Mouse (Mus musculus) cerebellum, postnatal 25 days (tissue): ENCODE measurements around the gene Tmcc1.
A peak's percentile ranks its signal among the peaks of the same experiment; 100 is the strongest.

Experiments used
- DNase-seq, 2 experiments: peaks; one replicate each; pipeline ENCODE4 v3.0.0; 2021; ENCODE audit warnings: mixed read lengths in 2 of 2

Gene Tmcc1

DNA sequence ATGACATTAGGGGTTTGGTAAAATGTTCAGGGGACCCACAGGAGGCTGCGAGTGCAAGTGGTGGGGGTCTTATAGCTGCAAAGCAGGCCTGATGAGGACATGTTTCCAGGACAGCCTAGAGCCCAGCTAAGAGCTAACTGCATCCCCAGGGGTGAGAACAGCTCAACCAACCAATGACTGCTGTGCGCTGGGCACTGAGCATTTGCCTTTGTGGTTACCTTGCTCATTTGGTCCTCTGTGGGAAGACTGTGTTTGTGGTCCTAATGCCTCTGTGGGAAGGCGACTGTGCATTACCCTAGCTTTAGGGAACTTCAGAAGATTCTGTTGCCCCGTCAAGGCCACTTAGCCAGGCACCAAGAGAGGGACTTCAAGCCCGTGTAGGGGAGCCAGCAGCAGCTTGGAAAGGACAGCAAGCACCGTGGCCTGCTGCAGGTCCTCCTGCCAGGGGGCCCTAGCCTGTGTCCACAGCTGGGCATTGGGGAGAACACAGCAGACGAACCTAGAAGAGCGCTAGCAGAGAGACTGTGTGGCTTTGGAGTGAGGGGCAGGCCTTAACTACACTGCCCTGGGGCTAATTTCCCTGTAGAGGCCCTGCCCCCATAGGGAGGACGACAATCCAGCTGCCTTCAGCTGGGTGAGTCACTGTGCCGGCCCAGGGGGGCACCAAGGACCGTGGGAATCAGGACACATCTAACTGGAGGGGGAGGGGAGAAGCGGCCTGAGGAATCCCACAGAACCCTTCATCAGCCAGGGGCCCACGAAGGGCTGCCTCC, 202.0 kb downstream of the Tmcc1 start:
- DNase-seq: no peak

GRCm38 (mm10) chr6:115990479-115990878, 202.8 kb downstream of the Tmcc1 start:
- no peak for DNase-seq

GRCm38 (mm10) chr6:115990056-115990455, 203.2 kb downstream of the Tmcc1 start:
- no peak for DNase-seq

GRCm38 (mm10) chr6:115989607-115990006, 203.7 kb downstream of the Tmcc1 start:
- DNase-seq: no peak

GRCm38 (mm10) chr6:115989032-115989431, 204.3 kb downstream of the Tmcc1 start:
- DNase-seq: no peak

GRCm38 (mm10) chr6:115987096-115987747, 206.1 kb downstream of the Tmcc1 start:
- DNase-seq: peak; percentile 45 to 57

DNA sequence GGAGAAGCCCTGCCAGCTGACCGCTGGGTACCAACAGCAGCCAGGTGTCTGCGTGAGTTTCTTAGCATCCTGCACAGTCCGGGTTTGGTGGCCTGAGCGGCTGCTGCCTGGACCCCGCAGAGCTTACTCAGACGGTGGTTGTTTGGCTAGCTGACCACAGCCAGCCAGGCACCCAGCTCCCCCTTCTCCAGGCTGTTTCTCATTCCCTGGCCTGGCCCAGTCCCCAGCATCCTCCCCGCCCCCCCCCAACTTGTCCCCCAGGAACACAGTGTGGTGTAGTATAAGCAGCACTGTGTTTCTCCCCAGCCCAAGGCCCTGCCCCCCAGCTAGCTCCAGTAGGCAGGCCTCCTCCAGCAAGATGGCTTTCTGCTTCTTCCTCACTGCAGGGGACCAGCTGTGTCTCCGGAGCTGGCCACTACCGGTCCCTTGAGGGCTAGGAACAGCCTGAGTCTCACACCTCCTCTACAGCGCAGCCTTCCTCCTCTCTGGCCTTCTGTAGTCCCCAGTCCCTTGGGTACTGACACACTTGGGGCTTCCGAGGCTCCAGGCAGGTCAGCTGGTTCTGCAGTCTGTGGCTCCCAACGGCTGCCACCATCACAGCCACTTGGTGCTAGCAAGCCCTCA, 206.7 kb downstream of the Tmcc1 start:
- DNase-seq: no peak

GRCm38 (mm10) chr6:115985622-115986021, 207.7 kb downstream of the Tmcc1 start:
- no peak for DNase-seq

GRCm38 (mm10) chr6:115984580-115984979, 208.7 kb downstream of the Tmcc1 start:
- no peak for DNase-seq

GRCm38 (mm10) chr6:115983306-115984038, 209.8 kb downstream of the Tmcc1 start:
- no peak for DNase-seq

DNA sequence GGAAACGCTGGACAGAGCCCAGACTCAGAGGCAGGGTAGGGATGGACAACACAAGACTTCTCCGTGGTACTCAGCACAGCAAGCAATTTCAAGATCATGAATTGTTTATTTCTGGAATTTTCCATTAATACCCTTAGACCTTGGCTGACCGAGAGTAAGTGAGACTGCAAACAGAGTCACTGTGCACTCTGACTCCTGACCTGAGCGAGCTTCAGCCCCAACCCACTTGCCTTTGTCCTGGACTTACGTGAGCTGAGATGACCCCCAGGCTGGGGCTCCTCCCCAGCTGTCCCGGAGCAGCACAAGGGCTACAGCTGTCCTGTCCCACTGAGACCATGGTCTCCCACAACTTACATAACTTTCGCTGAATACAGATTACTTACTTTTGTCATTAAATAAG, 210.4 kb downstream of the Tmcc1 start:
- no peak for DNase-seq

- DNase-seq: no peak
Measured at GRCm38 (mm10) chr6:115978596-115978995, 214.7 kb downstream of the Tmcc1 start.

DNA sequence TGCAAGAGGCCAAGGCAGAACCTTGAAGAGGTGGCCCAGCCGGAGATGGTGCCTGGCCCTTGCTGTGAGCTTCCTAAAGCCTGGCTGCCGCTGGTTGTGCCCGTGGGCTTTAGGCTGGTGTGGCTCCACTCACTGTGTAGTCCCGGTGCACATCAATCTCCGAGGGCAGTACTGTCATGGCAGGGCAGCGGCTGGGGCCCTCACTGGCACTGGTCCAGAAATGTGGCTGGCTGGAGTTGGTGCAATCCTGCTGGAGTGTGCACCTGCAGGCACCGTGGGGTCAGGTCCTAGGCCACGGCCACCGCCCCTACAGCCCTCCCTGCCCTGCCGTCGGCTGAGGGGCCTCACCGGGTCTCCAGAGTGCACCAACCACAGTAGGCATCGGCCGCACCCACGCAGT, 215.5 kb downstream of the Tmcc1 start:
- DNase-seq: no peak

DNA sequence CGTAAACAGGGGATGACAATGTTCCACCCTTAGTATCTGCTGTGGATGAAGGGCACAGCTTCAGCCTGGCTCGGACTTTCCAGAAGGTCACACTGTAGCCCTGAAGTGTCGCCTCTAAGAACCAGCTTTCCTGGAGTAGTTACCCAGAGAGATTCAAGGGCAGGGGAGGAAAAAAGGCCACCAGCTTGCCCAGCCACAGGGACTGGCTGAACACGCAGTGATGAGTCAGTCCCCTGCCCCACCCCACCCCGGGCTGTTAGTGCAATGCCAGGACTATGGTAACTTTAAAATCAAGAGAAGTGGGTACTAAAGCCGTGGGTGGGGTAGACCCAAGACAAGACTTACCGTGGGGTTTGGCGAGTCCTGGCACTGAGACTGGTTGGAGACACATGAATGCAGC, 217.7 kb downstream of the Tmcc1 start:
- DNase-seq: no peak

DNA sequence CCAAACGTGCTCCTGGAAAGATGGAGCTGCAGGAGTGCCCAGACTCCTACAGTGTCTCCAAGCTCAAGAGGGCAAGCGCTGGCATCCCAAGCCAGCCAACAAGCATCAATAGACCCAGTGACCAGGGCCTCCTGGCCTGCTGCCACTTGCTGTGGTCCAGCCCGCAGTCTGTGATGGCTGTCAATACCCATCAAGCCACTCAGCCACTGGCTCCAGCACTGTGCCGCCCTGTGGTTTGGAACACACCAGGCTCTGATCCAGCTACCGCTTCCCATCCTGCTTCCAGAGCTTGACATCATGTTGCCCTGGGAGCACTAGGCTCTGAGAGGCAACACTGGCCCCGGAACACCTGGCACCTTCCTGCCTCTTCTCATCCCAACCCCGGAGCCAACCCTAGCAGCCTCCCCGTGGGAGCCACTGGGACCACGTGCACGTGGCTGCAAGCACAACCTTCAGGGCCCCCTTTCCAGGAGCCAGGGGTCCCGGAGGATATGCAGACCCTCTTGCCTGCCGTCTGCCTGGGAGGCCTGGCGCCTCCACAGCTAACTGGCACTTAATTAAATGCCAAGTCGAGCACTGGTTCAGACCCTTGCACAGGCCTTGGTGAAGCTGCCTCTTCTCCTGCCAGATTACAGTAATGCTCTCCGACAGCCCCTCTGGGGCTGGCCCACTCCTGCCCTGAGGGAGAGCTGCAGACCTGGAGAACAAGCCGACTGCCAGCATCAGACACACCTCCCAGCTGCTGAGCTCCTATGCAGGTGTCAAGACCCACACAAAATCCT, 219.2 kb downstream of the Tmcc1 start:
- peak; percentile 29 to 60 for DNase-seq

DNA sequence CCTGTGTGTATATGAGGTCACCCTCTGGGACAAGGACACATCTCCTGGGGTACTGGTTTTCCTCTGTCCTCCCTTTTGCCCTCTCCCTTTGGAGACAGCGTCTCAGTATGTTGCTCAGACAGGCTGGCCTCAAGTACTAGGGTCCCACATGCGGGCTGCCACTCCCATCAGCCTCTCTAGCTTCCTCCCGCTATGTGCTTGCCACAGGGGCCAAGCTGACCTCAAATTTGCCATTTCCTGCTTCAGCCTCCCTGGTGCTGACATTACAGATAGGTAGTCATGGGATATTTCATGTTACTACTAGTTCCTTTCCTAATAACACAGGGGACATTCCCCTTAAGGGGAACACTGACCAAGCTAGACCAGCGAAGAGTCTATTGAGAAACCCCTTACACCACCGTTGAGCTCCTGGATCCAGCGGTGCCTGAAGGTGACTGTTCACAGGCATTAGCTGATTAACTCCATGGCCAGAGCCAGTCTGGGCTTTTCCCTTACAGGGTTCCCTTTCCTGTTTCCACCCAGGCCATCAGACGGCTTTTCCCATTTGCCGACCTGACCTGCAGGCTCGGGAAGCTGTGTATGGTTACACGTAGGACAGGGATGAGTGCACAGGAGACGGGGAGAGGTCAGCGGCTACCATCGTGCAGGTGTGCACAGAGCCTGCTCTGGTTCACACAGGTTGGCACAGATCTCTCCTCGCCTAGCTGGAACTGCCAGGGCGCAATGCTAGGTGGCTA, 220.0 kb downstream of the Tmcc1 start:
- no peak for DNase-seq

- DNase-seq: no peak
Measured at GRCm38 (mm10) chr6:115972083-115972764, 221.1 kb downstream of the Tmcc1 start.

DNA sequence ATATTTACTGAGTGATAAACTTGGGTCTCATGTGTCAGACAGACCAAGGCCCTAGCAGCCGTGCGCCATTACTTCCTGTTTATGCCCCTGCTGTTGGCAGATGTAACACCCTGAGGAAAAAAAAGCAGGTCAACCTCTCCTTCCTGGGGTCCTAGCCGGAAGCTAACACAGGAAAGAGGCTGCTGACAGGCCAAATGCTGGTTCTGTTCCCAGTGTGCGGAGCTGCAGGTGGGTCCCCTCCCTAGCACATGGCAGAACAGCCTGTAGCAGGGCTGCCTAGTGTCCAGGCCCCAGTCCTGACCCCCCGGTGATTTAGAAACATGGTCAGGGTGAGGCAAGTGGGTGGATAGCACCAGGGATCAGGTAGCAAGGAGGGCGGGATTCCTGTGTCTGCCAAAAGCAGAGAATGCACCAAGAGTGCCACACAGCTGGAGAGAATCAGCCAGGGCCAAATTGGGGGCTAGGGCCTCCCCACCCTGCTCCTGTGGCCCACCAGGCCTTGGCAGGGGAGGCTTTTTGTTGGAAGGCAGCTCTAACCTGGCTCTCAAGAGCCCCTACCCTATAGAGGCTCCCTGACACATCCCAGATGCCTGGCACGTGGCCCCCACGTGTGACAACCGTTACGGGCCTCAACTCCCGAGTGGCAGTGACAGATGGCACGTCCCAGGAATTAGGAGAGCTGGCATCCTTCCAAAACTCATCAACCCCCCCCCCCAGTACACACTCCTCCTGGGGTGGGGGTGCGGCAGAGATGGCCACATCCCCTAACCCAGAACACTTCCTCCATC, 221.8 kb downstream of the Tmcc1 start:
- peak in 1 of 2 experiments; percentile 31 for DNase-seq

DNA sequence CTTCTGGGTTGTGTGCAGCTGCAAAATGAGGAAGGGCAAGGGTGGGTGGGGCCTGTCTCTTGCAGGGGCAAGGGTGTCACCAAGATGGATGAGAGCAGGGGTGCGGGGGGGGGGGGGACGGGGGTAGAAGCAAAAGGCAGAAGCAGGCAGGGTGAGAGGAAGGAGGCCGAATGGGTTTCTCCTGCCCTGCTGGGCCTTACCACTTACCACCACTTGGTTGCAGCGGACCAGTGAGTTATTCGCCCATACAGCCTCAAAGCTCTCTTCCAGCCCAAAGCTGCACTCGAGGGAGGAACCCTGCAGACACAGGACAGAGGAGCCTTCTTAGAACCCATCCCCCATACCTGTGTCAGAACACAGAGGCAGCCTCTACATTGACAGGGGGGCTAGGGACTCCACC, 223.3 kb downstream of the Tmcc1 start:
- DNase-seq: no peak

- peak in 1 of 2 experiments; percentile 50 for DNase-seq
Measured at GRCm38 (mm10) chr6:115969103-115969502, 224.2 kb downstream of the Tmcc1 start.
